Mouse (Mus musculus) ES-E14 (cell line): ENCODE results near the gene Spert.

ENCODE experiments used
- CHD2 ChIP-seq: IDR thresholded peaks from 2 replicates; pipeline ENCODE4 v1.6.1; 2014; ENCODE audit warnings: mild to moderate bottlenecking, low read depth, low read length, inconsistent platforms
- HCFC1 ChIP-seq: IDR thresholded peaks from 2 replicates; pipeline ENCODE4 v1.6.1; 2012; ENCODE audit warnings: low read length, inconsistent platforms, borderline replicate concordance; ENCODE audit not compliant: insufficient read depth
- MAFK ChIP-seq: IDR thresholded peaks from 2 replicates; pipeline ENCODE4 v1.6.1; 2014; ENCODE audit warnings: mild to moderate bottlenecking, low read depth, low read length, inconsistent platforms; ENCODE audit not compliant: insufficient read depth
- ZC3H11A ChIP-seq: IDR thresholded peaks from 2 replicates; pipeline ENCODE4 v1.6.1; 2012; ENCODE audit warnings: low read depth, mild to moderate bottlenecking, inconsistent platforms, low read length, borderline replicate concordance

GRCm38 (mm10) chr14:75583870-75584269, 9.0 kb downstream of the Spert start:
- TF ChIP-seq MAFK (no peak), HCFC1 (no peak), CHD2 (no peak), ZC3H11A (no peak)
